Mouse (Mus musculus) embryonic fibroblast, embryonic 13.5 days (primary cell): ENCODE measurements around the gene Zfp260.

ENCODE experiments used
- CTCF ChIP-seq: IDR thresholded peaks from 2 replicates; pipeline ENCODE4 v1.5.1; 2011; ENCODE audit warnings: mild to moderate bottlenecking, control low read depth, low read length, moderate library complexity, borderline replicate concordance; ENCODE audit not compliant: insufficient read depth
- POLR2A ChIP-seq: IDR thresholded peaks from 2 replicates; pipeline ENCODE4 v1.6.1; 2011; ENCODE audit warnings: low read depth, mild to moderate bottlenecking, control low read depth, low read length, moderate library complexity

- TF ChIP-seq POLR2A (no peak), CTCF (no peak)
These were observed 8.1 kb upstream of the Zfp260 start for GRCm38 (mm10) chr7:30086524-30086923.
